Mouse (Mus musculus) 416B (cell line): Measurements from ENCODE around the gene Dpp6.

Experiments used
- DNase-seq: peaks from one replicate; pipeline ENCODE4 v3.0.0; 2011; ENCODE audit warnings: low read depth

Dpp6 gene

DNA sequence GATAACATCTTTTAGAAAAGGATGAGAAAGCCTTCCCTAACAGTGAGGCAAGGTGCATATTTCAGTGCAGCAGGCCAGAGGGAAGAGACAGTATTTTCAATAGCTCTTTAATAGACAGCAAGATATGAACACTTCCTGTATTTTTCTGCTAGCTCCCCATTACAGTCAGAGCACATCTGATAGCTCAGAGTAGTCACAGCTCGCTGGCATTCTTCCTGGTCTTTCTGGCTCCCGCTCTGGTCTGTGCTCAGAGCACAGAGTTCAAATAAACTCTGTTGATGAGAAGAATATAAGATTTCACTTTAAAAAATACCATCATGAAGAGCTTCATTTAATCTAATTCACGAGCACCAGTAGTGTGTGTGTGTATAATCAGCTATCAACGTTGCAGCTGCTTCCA is 249.8 kb downstream of the Dpp6 start:
- DNase-seq = no peak

DNA sequence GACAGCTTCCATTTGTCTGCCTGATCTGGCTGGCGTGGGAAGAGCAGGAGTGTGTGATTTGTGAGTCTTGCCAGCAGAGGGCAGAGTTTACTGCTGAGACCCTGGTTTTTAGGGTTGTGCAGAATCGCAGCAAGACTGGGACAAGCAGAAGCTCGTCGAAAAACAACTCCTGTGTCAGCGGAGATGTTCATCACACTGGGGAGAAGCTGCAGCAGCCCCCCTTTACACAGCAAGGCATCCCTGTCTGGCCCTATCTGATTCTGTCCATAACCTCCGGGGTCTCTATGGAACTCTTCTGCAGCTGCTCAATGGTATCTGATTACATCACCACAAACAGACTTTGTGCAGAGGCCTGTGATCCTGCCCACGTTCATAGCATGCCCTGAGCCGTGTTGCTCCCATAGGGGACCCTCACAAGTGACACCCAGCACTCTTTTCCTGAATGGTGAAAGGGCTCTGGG is 258.2 kb downstream of the Dpp6 start:
- peak; percentile 37 for DNase-seq

DNA sequence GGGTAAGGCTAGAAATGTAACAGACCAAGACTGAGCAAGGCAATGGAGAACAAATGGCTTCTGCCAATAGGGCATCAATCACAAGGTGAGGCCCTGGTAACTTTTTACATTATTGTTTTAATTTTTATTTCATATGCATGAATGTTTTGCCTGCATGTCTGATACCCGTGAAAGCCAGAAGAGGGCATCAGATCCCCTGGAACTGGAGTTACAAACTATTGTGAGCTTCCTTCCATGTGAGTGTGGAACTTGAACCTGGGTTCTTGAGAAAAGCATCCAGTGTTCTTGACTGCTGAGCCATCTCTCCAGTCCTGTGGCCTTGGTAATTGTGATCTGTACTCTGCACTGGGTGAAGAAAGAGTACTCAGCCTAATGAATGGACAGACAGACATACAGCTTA is 259.0 kb downstream of the Dpp6 start:
- no peak for DNase-seq

DNA sequence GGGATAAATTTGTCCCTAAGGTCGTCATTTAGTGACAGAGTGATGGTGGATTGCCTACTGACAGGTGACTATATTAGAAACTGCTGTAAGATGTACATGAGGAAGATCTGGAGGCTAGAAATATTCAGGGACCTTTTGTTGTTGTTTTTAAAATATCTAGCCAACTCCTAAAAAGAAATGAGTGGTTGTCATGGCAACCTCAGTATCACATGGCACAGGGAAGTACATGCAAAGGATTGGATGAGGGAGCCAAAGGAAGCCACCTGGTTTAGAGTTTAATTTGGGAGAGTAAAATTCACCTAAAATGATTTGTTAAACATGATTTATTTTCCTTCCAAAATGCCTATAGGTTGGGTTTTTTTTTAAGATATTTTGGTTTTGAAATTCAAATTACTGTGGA is 260.8 kb downstream of the Dpp6 start:
- no peak for DNase-seq

DNA sequence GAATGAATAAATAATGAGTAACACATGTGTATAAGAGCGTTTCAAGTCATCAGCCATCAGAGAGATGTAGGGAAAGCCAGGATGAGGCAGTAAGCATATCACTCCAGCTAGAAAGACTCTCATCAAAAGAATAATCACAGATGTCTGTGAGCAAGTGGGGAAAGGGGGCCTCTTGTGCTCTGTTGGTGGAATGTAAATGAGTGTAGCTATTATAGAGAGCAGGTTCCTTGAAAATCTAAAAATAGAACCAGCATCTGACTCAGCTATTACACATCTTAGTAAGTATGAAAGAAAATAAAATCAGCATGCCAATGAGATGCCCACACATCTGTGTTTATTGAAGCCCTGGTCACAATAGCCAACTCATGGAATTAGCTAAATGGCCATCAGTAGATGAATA is 264.3 kb downstream of the Dpp6 start:
- DNase-seq = no peak

- DNase-seq = no peak
These were observed 266.8 kb downstream of the Dpp6 start for GRCm38 (mm10) chr5:27083762-27084161.

- no peak for DNase-seq
These were observed 291.2 kb downstream of the Dpp6 start for GRCm38 (mm10) chr5:27108221-27108620.

- no peak for DNase-seq
These were observed 305.5 kb downstream of the Dpp6 start for GRCm38 (mm10) chr5:27122479-27122878.

GRCm38 (mm10) chr5:27122944-27123343 is 305.9 kb downstream of the Dpp6 start:
- DNase-seq = peak; percentile 9

DNA sequence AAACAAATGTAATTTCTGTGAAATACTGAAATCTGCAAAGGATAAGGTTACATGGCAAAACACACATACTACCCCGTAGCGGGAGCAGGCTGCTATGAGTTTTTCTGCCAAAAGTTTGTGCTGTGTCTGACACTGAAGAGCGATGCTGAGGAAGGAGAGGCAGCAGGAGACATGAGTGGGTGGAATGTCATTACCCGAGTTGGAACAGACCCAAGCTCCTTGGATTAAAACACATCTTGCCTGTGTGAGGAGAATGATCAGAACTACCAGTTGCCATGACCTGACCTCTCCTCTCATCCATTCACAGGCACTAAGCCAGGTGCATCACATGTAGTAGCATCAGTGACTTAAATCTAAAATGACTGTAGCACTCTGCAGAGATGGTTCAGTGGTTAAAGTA is 309.0 kb downstream of the Dpp6 start:
- no peak for DNase-seq

GRCm38 (mm10) chr5:27133196-27133595 is 316.2 kb downstream of the Dpp6 start:
- no peak for DNase-seq

GRCm38 (mm10) chr5:27134436-27135005 is 317.5 kb downstream of the Dpp6 start:
- no peak for DNase-seq

GRCm38 (mm10) chr5:27147397-27147945 is 330.5 kb downstream of the Dpp6 start:
- DNase-seq = no peak

- no peak for DNase-seq
These were observed 334.0 kb downstream of the Dpp6 start for GRCm38 (mm10) chr5:27151017-27151416.

- DNase-seq = no peak
These were observed 338.7 kb downstream of the Dpp6 start for GRCm38 (mm10) chr5:27155671-27156070.

DNA sequence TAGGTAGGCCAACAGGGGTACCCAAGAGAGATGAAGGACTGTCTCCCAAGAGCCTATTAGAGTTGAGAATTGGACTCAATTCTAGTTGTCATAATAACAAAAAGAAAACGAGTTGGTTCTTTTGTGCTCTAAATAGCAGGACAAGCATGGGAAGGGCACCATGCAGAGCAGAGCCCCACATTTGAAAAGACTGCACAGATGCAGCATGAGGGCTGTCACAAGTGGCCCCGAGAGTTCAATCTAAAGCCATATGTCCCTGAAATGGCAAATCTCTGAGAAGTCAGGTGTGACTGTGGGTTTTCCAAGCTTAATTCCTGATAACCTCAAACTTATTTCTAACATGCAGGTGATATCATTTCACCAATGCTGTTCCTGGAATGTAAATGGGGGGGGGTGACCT is 339.4 kb downstream of the Dpp6 start:
- DNase-seq = no peak

- no peak for DNase-seq
These were observed 344.2 kb downstream of the Dpp6 start for GRCm38 (mm10) chr5:27161122-27161645.

- DNase-seq = no peak
These were observed 351.5 kb downstream of the Dpp6 start for GRCm38 (mm10) chr5:27168550-27168949.

GRCm38 (mm10) chr5:27184963-27185362 is 368.0 kb downstream of the Dpp6 start:
- no peak for DNase-seq

- DNase-seq = no peak
These were observed 374.4 kb downstream of the Dpp6 start for GRCm38 (mm10) chr5:27191242-27191969.

DNA sequence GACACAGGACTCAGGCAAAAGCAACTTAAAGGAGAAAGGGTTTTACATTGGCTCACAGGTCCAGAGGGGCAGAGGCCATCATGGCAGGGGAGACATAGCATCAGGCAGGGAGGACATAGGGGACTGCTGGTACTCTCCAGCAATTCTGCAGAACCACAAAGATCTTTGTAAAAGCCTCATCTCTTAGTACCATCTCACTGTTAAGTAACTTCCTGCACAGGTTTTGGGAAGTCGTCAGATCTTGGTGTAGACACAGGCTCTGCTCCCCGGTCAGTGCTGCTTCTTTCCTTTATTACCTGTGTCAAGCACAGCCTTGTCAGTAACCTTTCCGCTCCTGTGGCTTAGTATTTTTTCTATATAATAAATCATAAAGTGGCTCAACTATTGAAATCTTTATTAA is 377.2 kb downstream of the Dpp6 start:
- no peak for DNase-seq

DNA sequence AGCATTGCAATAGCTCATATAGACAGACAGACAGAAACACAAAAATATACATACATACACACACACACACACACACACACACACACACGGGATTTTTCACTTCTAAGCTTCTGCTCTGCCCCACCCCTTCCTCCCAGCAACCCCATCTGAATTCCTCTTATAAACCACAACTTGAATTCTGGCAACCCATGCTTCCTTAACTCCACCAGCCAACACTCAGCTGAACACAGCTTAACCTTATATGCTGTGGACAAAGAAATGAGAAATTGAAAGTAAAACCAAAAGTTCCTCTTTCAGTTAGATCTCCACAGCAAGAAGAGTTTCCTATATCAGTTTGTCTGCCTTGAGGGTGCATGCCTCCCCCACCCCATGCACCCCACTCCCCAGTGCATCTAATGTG is 378.0 kb downstream of the Dpp6 start:
- DNase-seq = peak; percentile 67

- DNase-seq = no peak
These were observed 383.8 kb downstream of the Dpp6 start for GRCm38 (mm10) chr5:27200581-27201341.
